Mouse (Mus musculus): ENCODE data around the gene Trim3. TPM values are rescaled to one million over a fixed set of nuclear protein-coding genes. Genes with fewer than 3 reads are reported as not detected.
A peak's percentile ranks its signal among the peaks of the same experiment; 100 is the strongest.

Gene Trim3
- total RNA-seq, 2 experiments from 2014 or later = 1.4 to 1.7 TPM

- ATAC-seq (replicated peaks; ENCODE audit: poor library complexity, severe bottlenecking) = no peak
Measured at GRCm38 (mm10) chr7:105563367-105563766, 70.0 kb downstream of the Trim3 start.

GRCm38 (mm10) chr7:105562317-105562716 is 71.1 kb downstream of the Trim3 start:
- peak; percentile 58 for ATAC-seq (replicated peaks; ENCODE audit: poor library complexity, severe bottlenecking)

- ATAC-seq (replicated peaks; ENCODE audit: poor library complexity, severe bottlenecking) = no peak
Measured at GRCm38 (mm10) chr7:105559016-105559415, 74.4 kb downstream of the Trim3 start.

- no peak for ATAC-seq (replicated peaks; ENCODE audit: poor library complexity, severe bottlenecking)
Measured at GRCm38 (mm10) chr7:105557671-105558070, 75.7 kb downstream of the Trim3 start.

- no peak for ATAC-seq (replicated peaks; ENCODE audit: poor library complexity, severe bottlenecking)
Measured at GRCm38 (mm10) chr7:105556406-105556805, 77.0 kb downstream of the Trim3 start.

- ATAC-seq (replicated peaks; ENCODE audit: poor library complexity, severe bottlenecking) = no peak
Measured at GRCm38 (mm10) chr7:105555571-105555970, 77.8 kb downstream of the Trim3 start.

Other genes starting within 250 kb of the Trim3 start
- gene Fam160a2, start 233.5 kb downstream of the Trim3 start, total RNA-seq (2014; fragmentation: Nextera tagmentation) = 42.9 and 44.3 TPM in 2 replicates
- gene Fam160a2, start 233.5 kb downstream of the Trim3 start, total RNA-seq (2017) = 9.0 and 23.2 TPM in 2 replicates
- gene Cnga4, start 229.0 kb downstream of the Trim3 start, total RNA-seq (2014; fragmentation: Nextera tagmentation) = not detected in 2 replicates
- not detected in 2 replicates for gene Cnga4, start 229.0 kb downstream of the Trim3 start, total RNA-seq (2017)
- not detected in 2 replicates for gene Cckbr, start 207.8 kb downstream of the Trim3 start, total RNA-seq (2014; fragmentation: Nextera tagmentation)
- not detected in 2 replicates for gene Cckbr, start 207.8 kb downstream of the Trim3 start, total RNA-seq (2017)
- gene Cavin3, start 151.3 kb downstream of the Trim3 start, total RNA-seq (2014; fragmentation: Nextera tagmentation) = not detected in 2 replicates
- 0.05 and 1.1 TPM in 2 replicates for gene Cavin3, start 151.3 kb downstream of the Trim3 start, total RNA-seq (2017)
- gene Smpd1, start 79.2 kb downstream of the Trim3 start, total RNA-seq (2014; fragmentation: Nextera tagmentation) = 11.5 and 13.8 TPM in 2 replicates
- 11.3 and 22.4 TPM in 2 replicates for gene Smpd1, start 79.2 kb downstream of the Trim3 start, total RNA-seq (2017)
- 0.81 TPM in 1 of 2 replicates, not detected in the other for gene Apbb1, start 51.9 kb downstream of the Trim3 start, total RNA-seq (2014; fragmentation: Nextera tagmentation)
- 0.05 TPM in 1 of 2 replicates, not detected in the other for gene Apbb1, start 51.9 kb downstream of the Trim3 start, total RNA-seq (2017)
- not detected in 2 replicates for gene Hpx, start 33.4 kb downstream of the Trim3 start, total RNA-seq (2014; fragmentation: Nextera tagmentation)
- gene Hpx, start 33.4 kb downstream of the Trim3 start, total RNA-seq (2017) = not detected in 2 replicates
- gene Timm10b, start 6.5 kb upstream of the Trim3 start, total RNA-seq (2014; fragmentation: Nextera tagmentation) = 39.1 and 49.7 TPM in 2 replicates
- gene Timm10b, start 6.5 kb upstream of the Trim3 start, total RNA-seq (2017) = 72.1 and 77.6 TPM in 2 replicates
- 23.8 and 31.4 TPM in 2 replicates for gene Arfip2, start 6.8 kb upstream of the Trim3 start, total RNA-seq (2014; fragmentation: Nextera tagmentation)
- gene Arfip2, start 6.8 kb upstream of the Trim3 start, total RNA-seq (2017) = 47.1 and 85.6 TPM in 2 replicates
- gene Gm45799, start 7.0 kb upstream of the Trim3 start, total RNA-seq (2014; fragmentation: Nextera tagmentation) = 28.7 TPM in 1 of 2 replicates, not detected in the other
- gene Gm45799, start 7.0 kb upstream of the Trim3 start, total RNA-seq (2017) = 0.99 TPM in 1 of 2 replicates, not detected in the other
- gene Dnhd1, start 17.3 kb upstream of the Trim3 start, total RNA-seq (2014; fragmentation: Nextera tagmentation) = 0.45 and 3.7 TPM in 2 replicates
- gene Dnhd1, start 17.3 kb upstream of the Trim3 start, total RNA-seq (2017) = 0.13 and 1.2 TPM in 2 replicates
- gene Ilk, start 103.0 kb upstream of the Trim3 start, total RNA-seq (2014; fragmentation: Nextera tagmentation) = 167 and 168 TPM in 2 replicates
- 81.6 and 87.8 TPM in 2 replicates for gene Ilk, start 103.0 kb upstream of the Trim3 start, total RNA-seq (2017)
- gene Rrp8, start 103.8 kb upstream of the Trim3 start, total RNA-seq (2014; fragmentation: Nextera tagmentation) = 35.7 and 68.6 TPM in 2 replicates
- 35.7 and 40.9 TPM in 2 replicates for gene Rrp8, start 103.8 kb upstream of the Trim3 start, total RNA-seq (2017)
- 221 and 237 TPM in 2 replicates for gene Taf10, start 110.8 kb upstream of the Trim3 start, total RNA-seq (2014; fragmentation: Nextera tagmentation)
- gene Taf10, start 110.8 kb upstream of the Trim3 start, total RNA-seq (2017) = 207 and 251 TPM in 2 replicates
- gene Tpp1, start 118.7 kb upstream of the Trim3 start, total RNA-seq (2014; fragmentation: Nextera tagmentation) = 46.8 and 52.4 TPM in 2 replicates
- gene Tpp1, start 118.7 kb upstream of the Trim3 start, total RNA-seq (2017) = 18.5 and 26.1 TPM in 2 replicates
- gene Dchs1, start 154.1 kb upstream of the Trim3 start, total RNA-seq (2014; fragmentation: Nextera tagmentation) = not detected in 2 replicates
- gene Dchs1, start 154.1 kb upstream of the Trim3 start, total RNA-seq (2017) = not detected in 2 replicates
- 133 and 143 TPM in 2 replicates for gene Mrpl17, start 177.5 kb upstream of the Trim3 start, total RNA-seq (2014; fragmentation: Nextera tagmentation)
- 62.2 and 81.9 TPM in 2 replicates for gene Mrpl17, start 177.5 kb upstream of the Trim3 start, total RNA-seq (2017)